Mouse (Mus musculus): ENCODE data around the gene Alox8.

Gene Alox8

DNA sequence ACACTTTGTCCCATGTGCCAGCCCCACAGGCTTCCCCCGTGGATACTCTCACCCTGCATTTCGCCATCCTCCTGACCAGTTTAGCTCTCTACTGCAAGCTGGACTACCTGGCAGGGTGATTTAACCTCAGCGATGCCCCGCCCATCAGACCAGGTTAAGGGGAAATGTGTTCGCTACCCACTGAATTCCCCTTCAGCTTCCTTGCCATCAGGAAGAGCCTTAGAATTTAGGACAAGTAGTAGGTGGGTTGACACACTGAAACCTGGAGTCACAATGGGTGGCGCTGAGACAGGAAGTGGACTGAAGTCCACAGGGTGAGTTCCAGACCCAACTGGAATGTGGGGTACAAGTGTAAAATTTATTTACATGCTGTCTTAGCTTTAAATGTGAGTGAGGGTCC lies at the start of gene Alox8:
Alox8 (minus strand) TSS at position 101 of the 400 bp plus-strand sequence.
- no peak for DNase-seq (ENCODE audit: low read depth, low spot score)

DNA sequence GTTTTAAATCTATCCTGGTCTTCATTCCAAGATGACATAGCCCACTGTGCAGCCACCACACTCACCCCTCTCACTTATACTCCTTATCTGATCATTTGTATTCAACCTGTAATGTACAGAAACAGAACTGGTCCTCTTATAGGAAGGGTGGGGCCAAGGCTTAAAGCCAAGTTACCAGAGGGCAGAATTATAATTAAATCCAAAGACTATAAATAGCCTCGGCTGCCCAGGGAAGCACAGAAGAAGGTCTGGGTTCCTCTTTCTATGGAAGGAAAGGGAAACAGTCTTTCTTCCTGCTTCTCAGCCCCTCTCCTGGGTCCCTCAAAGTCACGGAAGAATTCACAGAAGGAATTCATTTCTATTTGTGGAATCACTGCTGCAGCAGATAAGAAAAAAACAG lies 48.0 kb upstream of the Alox8 start:
- no peak for DNase-seq (ENCODE audit: low read depth, low spot score)

DNA sequence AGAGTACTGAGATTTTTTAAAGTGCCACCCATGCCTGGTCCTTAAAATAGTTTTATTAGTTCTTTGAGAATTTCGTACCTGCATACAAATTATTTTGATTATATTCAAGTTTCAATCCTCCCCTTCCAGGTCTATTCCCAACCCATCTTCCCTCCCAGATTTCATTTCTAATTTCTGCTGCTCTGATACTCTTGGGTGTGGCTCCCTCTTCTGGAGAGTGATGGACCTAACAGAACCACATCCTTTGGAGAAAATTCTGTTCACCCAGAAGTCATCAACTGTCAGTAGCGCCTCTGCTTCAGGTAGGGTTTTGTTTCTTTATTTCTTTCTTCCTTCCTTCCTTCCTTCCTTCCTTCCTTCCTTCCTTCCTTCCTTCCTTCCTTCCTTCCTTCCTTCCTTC lies 47.3 kb upstream of the Alox8 start:
- DNase-seq (ENCODE audit: low read depth, low spot score): peak; percentile 37

DNA sequence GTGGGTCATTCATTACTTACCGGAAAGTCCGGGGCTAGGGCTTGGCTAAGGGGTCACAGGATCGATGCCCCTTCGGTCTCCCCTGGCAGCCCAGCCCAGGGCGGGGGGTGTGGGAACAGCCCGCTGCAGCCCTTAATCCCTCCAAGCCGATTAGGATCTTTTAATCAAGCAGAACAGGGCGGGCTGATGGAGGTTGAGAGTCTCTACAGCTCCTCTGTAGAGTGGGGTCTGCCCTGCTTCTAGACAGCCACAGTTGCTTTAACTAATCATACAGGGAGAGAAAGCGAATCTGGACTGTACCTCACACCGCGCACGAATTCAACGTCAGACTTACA lies 39.2 kb upstream of the Alox8 start, which contains the start of gene Gucy2e:
Gucy2e (minus strand) TSS at position 111 of the 335 bp plus-strand sequence.
- DNase-seq (ENCODE audit: low read depth, low spot score): no peak

DNA sequence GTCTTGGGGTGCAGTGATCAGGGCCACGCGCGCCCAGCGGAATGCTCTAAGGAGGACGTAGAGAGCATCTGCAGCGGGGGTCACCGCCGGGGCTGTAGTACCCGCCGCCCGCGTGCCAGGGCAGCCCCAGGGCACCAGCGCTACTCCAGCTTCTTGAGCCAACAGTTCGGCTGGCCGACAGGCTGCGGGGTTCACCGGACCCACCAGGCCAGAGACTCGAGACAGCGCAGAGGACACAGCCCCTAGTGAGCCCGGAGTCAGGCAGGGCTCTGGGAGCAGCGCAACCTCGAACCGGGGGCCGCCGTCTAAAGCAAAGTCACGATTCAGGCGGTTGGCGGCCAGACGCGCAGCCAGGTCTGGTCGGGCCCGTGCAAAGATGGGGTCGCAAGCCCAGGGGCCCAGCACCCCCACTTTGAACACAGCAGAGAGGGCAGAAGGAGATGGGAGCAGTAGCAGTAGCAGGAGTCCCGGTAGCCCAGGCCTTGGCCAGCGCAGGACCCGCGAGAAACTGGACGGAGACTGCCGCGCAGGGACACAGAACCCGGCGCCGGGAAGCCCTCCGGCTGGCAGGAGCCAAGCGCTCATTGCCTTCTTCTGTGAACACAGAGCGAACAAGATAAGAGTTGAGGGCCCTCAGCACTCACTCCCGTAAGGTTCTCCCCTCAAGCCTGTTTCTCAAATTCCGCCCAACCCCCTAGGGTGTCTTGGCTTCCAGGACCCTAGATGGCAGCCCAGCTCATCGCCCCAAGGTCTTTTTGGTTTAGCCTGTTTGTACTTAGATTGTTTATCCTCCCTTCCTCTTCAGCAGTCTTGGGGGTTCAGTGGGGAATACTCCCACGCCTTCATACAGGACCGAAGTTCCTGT lies 38.6 kb upstream of the Alox8 start:
- DNase-seq (ENCODE audit: low read depth, low spot score): no peak

DNA sequence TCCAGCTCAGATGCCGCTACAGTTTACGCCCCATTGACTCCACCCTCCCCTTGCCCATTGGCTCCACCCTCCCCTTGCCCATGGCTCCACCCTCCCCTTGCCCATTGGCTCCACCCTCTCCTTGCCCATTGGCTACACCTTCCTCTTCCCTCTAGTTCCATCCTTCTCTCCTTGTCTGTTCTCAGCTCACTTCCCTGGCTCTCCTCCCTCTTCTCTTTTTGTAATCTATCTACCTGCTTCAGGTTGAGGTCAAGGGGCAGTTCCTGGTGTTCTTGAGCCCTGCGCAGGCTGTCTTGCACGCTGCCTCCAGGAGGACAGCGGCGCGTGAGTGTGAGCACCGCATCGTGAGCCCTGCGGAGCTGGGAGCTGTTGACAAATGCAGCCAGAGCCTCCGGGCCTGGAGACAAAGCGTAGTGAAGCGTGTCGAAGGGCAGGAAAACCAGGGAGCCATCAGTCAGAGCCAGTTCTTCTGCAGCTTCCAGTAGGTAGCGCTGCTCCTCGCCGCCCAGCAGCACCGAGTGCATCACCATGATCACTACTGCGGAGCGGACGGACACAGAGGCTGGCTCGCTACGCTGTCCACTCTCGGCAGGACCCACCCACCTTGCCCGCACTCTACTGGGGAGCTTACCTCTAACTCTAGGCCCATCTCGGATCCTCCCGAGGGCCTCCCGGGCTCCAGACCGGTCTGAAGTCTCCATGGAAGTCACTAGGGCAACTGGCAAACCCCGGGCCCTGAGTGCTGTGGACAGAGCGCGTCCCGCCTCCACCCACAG lies 37.8 kb upstream of the Alox8 start:
- peak; percentile 19 for DNase-seq (ENCODE audit: low read depth, low spot score)

DNA sequence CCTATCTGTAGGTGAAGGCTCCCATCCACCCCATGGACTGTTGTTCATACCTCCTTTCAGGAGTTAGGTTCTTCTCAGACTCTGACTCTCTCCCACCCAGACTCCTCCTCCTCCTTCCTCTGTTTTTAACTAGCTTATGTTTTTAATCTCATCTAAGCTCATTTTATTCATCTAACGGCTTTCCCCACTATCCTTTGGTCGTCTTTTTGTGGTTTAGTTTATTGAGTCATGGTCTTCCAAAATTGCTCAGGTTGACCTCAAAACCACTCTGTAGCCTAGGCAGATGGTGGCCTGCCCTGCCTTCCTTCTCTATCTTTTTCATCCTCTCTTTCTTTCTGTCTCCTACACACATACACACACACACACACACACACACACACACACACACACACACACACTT lies 35.5 kb upstream of the Alox8 start:
- no peak for DNase-seq (ENCODE audit: low read depth, low spot score)

DNA sequence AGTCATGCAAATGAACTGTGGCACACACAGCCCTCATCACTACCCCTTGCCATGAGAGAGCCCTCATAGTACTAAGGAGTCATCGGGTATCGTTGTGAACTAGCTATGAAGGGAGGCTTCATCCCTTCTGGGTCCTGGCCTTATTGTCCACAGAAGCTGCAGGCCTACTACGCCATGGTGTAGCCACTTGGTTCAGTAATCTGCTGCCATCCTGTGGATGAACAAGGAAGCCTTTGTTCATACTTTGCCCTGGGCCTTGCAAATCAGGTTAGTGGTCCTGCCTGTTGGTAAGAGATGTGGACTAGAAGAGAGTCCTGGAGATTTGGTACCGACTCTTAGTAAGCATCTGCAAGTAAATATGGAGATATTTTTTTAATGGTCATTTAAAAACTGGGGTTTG lies 32.8 kb upstream of the Alox8 start:
- DNase-seq (ENCODE audit: low read depth, low spot score): no peak

DNA sequence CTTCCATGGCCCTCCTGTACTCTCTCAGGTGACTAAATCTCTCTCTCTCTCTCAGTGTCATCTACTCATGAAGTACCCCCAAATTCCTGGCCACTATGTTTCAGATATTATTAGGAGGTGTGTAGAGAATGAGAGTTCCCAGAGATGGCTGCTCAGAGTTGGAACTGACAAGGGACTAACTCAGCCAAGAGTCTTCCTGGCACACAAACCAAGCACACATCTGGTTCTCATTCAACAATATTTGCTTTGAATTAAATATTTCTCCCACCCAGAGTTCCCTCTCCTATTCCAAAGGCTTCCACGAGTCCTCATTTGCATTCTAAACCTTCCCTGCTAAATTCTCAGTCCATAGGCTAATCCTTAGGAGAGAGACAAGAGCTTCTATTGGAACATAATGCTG lies 28.1 kb upstream of the Alox8 start:
- DNase-seq (ENCODE audit: low read depth, low spot score): no peak

DNA sequence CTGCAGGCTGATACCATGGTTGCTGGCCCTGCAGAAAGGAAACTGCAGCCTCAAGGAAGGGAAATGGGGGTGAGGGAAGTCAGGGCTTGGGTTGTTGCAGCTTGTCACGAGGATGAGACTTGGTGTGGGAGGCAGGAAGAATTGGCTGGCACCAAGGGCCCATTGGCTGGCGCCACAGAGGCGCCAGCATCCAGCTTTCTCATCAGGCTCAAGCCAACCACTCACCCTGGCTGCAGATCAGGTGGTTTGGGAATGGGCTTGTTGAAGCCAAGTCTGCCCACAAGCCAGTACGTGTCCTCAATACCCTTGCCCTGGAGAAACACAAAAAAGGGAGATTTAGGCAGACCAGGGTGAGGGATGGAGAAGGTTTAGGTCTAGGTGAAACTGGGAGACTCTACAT lies 25.5 kb upstream of the Alox8 start:
- DNase-seq (ENCODE audit: low read depth, low spot score): no peak

DNA sequence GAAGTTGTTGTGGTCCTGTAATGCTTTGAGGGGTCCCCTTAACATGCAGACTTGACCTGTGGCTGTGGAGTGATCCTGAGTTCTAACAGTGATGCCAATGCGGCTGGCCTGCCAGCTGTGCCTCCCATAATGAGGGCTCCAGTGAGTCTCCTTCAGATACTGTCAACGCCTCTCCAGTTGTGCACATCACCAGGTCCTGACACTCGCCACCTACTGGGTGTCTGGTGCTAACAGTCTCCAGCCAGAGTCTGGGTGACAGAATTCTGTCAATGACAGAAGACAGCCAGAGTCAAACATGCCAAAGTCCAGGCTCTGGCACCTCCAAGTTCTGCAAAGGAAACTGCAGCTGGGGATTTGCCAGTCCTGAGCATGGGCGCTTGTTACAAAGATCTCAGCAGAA lies 23.4 kb upstream of the Alox8 start:
- DNase-seq (ENCODE audit: low read depth, low spot score): no peak

DNA sequence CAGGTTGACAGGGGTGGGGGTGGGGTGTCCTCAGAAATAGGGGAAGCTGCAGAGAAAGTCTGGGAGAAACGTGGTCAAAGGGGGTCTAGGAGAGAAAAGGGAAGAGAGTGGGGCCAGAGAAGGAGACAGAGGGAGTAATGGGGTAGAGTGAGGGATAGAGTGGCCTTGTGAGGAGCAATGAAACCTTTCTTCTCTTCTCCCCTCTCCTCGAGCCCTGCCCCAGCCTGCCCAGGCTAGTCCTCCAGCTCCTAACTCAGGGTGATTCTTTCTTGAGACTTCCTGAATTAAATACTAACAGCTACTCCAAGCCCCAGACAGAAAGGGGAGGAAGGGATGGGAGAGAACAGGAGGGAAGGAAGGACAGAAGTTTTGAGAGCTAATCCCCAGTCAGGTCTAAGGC lies 21.0 kb upstream of the Alox8 start:
- DNase-seq (ENCODE audit: low read depth, low spot score): no peak

DNA sequence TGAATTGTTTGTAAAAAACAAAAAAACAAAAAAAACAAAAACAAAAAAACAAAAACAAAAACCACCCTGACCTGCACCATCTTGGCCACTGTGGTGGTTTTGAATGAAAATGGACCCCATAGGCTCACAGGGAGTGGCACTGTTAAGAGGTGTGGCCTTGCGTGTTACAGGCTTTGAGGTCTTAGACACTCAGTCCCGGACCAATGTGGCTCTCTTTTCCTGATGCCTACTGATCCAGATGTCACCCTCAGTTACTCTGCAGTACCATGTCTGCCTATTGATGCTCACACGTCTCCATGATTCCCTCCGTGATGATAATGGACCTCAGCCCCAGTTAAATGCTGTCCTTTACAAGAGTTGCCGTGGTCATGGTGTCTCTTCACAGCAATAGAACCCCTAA lies 19.8 kb upstream of the Alox8 start:
- DNase-seq (ENCODE audit: low read depth, low spot score): no peak

DNA sequence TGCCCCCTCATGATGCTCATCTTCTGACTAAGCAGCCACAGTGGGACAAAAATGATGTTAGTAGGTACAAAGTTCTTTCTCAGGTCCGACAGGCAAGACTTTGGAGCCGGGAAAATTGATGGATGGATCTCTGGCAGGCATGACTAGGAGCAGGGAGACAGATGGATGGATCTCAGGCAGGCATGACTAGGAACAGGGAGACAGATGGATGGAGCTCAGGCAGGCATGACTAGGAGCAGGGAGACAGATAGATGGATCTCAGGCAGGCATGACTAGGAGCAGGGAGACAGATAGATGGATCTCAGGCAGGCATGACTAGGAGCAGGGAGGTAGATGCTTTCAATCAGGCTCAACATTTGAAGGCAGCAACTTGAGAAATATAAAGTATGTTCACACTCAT lies 13.8 kb upstream of the Alox8 start:
- no peak for DNase-seq (ENCODE audit: low read depth, low spot score)

DNA sequence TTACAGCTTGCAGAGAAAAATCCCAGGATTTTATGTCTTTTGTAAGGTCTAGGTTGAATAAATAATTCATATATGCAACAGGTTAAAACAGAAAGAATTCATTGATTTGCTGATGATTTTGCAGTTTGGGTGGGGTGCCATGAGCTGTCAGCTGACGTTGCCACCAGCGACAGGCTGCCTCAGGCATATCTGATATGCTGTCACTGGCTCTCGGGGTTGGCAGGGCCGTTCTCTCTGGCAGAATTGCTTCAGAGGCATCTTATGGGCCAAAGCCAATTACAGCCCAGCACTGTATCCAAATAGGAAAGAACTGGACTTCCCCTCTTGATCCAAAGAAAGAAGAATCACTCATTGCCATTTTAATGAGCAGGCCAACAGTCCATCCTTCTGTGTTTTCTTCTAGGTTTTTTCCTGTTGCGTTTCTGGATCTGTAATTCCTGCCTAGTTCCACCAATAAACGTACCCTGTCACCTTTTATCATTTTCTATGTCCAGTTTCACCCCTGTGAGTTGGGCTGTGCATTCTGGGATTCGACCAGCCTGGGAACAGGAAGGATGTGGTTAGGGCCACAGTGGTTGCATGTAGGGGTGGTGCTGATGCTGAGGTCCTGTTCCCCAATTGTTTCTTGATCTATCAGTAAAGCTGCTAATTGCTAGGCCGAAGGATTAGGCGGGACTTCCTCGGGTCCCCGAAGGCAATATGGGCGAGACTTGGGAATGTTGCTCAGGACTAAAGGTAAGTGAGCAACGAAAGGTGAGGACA lies 5.0 kb upstream of the Alox8 start:
- DNase-seq (ENCODE audit: low read depth, low spot score): no peak

DNA sequence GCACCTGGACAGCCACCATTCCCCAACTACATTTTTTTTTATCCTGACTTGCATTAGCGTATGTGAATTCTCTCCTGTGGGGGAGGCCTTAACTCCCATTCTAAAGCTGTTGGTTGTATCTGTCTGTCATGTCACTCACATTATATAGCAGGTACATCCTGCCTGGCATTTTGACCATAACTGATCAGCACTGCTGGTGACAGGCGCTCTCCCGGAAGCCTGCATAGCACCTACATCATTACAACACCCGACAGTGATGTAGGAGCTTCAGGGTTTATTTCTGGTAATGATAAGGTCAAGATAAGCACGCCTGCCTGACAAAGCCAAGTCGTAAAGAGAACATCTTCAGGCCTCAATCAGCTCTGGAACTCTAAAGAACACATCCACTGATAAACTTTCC lies 2.6 kb upstream of the Alox8 start:
- no peak for DNase-seq (ENCODE audit: low read depth, low spot score)

DNA sequence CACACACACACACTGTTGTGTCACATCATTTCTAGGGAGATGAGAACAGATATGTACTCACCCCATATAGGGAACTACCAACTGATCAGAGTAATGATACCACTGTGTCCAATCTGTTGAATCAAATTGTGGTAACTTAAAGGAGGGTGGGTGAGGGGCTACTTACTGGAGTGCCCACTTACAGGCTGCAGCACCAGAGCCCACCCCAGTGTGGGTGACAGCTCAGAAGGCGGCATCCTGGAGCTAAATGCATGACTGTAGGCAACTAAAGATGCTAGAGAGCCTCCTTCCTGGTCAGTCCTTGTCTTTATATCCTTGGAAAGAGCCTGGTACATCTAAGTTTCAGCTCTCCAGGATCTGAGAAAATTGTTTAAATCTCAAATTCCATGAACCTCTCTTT lies 1.6 kb upstream of the Alox8 start:
- no peak for DNase-seq (ENCODE audit: low read depth, low spot score)

DNA sequence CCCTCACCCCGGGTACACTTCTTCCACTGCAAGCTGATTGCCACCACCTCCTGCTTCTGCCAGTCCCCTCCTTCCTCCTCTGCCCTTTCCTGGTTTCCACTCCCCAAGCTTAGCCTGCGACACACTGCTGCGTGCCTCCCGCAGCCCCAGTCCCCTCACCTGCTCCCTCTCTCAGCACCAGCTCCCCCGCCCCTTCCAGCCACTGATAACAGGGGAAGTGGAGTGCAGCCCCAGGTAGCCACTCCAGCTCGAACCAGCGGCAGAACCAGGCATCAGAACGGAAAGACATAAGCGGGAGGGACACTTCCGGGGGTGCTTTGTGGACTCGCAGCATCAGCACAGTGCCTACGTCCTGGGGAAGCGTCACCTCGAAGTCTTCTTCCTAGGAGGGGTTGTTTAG lies 449 bp downstream of the Alox8 start:
- no peak for DNase-seq (ENCODE audit: low read depth, low spot score)

DNA sequence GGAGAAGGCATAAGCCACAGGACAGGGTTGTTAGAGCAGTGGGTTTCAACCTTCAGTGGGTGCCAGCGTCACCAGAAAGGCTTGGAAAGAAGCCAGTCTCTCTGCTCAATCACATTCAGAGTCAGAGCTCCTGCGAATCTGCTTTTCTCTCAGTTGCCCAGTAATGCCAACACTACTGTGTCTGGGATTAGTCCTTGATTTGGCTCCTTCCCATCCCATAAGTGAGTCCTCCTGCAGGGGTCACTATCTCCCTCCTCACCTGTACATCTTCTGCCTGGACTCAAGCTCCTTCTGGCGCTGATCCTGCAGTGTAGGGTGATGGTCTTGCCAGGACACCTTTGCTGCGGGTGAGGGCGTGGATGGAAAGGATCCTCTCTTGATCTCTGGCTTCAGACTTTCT lies 877 bp downstream of the Alox8 start:
- no peak for DNase-seq (ENCODE audit: low read depth, low spot score)

DNA sequence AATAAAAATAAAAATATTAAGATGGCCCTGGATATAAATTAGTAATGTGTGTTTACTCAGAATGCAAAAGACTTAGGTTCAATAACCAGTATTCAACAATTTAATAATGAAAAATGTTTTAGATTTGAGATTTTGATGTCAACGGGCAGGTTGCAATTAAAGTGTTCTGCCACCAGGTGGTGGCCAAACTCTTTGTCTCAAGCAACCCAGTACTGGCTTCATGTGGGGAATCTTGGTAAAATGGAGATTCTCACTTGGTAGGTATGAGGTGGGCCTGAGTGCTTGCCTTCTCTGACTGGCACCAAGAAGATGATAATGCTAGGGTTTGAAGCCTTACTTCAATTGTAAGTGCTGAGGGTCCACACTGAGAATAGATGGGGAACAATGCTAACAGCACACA lies 4.8 kb downstream of the Alox8 start:
- peak; percentile 45 for DNase-seq (ENCODE audit: low read depth, low spot score)

DNA sequence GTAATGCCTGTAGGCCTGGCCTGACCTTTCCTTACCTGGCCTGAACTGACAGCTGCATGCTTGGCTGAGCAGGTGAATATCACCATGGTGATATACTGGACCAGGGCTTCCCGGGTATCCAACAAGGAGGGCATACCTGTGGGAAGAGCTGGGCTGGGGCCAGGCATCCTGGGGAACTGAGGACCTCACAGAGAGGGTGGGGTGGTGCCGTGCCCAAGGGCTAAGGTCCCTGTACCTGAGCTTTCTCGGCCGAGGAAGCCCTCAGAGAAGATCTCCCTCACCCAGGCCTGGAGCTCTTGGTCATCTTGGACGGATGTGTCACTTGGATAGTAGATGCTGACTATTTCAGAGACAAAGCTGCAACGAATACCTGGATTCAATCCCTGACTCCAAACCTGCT lies 11.7 kb downstream of the Alox8 start:
- DNase-seq (ENCODE audit: low read depth, low spot score): no peak

DNA sequence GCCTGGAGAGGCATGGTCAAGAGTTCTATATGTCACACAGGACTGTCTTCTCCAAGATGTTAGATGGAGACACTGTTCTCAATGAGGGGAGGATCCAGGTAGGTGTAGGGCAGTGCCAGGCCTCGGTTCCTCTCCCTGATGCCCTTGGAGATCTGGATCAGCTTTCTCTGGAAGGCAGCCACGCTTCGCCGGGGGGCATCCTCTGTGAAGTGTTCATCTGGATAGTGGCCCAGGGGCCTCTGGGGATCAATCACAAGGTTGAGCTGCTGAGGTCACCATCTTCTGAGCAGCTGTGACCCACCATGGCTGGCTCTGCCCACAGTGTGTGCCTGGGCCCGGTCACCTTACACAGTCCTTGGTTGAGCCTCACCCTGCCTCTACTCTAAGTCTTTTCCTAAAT lies 12.6 kb downstream of the Alox8 start:
- DNase-seq (ENCODE audit: low read depth, low spot score): no peak

Measured in A20 (cell line).